Mouse (Mus musculus) heart, postnatal 0 days (tissue): ENCODE results near the gene Tomm5. TPM values are rescaled to one million over a fixed set of nuclear protein-coding genes. Genes with fewer than 3 reads are reported as not detected.
A peak's percentile ranks its signal among the peaks of the same experiment; 100 is the strongest.

Experiments
- ATAC-seq: fragments of 200-750 bp; cut with Nextera tagmentation; 2 replicates; pipeline ENCODE4 v1.8.0; 2017; ENCODE audit warnings: low read depth, moderate number of reproducible peaks, moderate library complexity; ENCODE audit not compliant: insufficient read depth
- DNase-seq: peaks from one replicate; pipeline ENCODE4 v3.0.0-alpha.2; 2016; ENCODE audit warnings: low spot score
- H3K27ac ChIP-seq: fragments of 300-500 bp; sonication (generic); 2 replicates; pipeline ENCODE4 v1.5.1; 2014; ENCODE audit warnings: low read depth, mild to moderate bottlenecking
- H3K27me3 ChIP-seq: fragments of 300-500 bp; sonication (generic); 2 replicates; pipeline ENCODE4 v1.6.1; 2014; ENCODE audit warnings: low read length, mixed read lengths; ENCODE audit not compliant: control insufficient read depth, insufficient read depth
- H3K36me3 ChIP-seq: fragments of 300-500 bp; sonication (generic); replicated peaks from 2 replicates; pipeline ENCODE4 v1.6.1; 2014; ENCODE audit warnings: low read length, mixed read lengths; ENCODE audit not compliant: control insufficient read depth, insufficient read depth
- H3K4me1 ChIP-seq: fragments of 300-500 bp; sonication (generic); 2 replicates; pipeline ENCODE4 v1.6.1; 2014; ENCODE audit warnings: antibody characterized with exemption; ENCODE audit not compliant: control insufficient read depth, insufficient read depth
- H3K4me2 ChIP-seq: fragments of 300-500 bp; sonication (generic); 2 replicates; pipeline ENCODE4 v1.6.1; 2014; ENCODE audit warnings: low read depth, mild to moderate bottlenecking, low read length, moderate library complexity
- H3K4me3 ChIP-seq: fragments of 300-500 bp; sonication (generic); 2 replicates; pipeline ENCODE4 v1.5.1; 2014; ENCODE audit warnings: low read depth, low read length
- H3K9ac ChIP-seq: fragments of 300-500 bp; sonication (generic); replicated peaks from 2 replicates; pipeline ENCODE4 v1.6.1; 2014; ENCODE audit warnings: low read depth, low read length, mixed read lengths
- H3K9me3 ChIP-seq: fragments of 300-500 bp; sonication (generic); replicated peaks from 2 replicates; pipeline ENCODE4 v1.6.1; 2016; ENCODE audit warnings: low read length; ENCODE audit not compliant: control insufficient read depth
- CTCF ChIP-seq: IDR thresholded peaks from 2 replicates; pipeline ENCODE4 v1.5.1; 2016; ENCODE audit warnings: antibody characterized with exemption, control low read depth, low read depth
- EP300 ChIP-seq: IDR thresholded peaks from 2 replicates; pipeline ENCODE4 v1.6.1; 2016; ENCODE audit warnings: antibody characterized with exemption, low read depth
- WGBS: fragments of 180-500 bp; shearing (Covaris S2); extraction: QIAGEN DNeasy Blood & Tissue Kit; methylation state at CpG from one replicate; pipeline ENCODE4 v1.1.7; 2014; 5-methylcytosine and 5-hydroxymethylcytosine counted together
- polyA plus RNA-seq: library from polyadenylated mRNA; unstranded; fragments of >200 nt; fragmentation: Nextera tagmentation; extraction: Ambion mirVana; gene quantifications from 2 replicates; pipeline ENCODE4 v1.2.1, GENCODE M21; 2015
- total RNA-seq: library from RNA; depleted of rRNA; stranded (reverse); fragments of >200 nt; gene quantifications from 2 replicates; pipeline ENCODE4 v1.2.3, GENCODE M21; 2014; ENCODE audit warnings: low replicate concordance

The Tomm5 gene
- total and polyA plus RNA-seq, 2 experiments from 2014 or later, result 305 to 353 TPM

DNA sequence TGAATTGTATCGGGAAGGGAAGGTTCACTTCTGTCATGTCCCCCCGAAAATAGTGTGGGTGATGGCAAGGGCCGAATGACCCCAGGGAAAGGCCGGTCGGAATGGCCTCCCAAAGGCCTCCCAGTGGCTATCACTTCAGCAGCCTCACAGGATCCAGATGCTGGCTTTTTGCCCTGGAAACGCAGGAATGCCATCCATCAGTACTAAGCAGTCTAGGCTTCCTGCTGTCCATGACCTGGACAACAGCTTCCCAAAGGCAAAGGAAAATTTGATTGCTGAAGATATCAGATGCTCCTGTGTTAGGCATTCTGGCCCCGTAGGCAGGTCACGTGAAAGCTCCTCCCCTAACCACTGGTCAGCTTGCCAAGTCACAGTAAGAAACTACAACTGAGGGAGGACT is 26.6 kb upstream of the Tomm5 start:
- TF ChIP-seq EP300, result no peak
- TF ChIP-seq CTCF, result no peak
- no peak overlapping the region for H3K9ac ChIP-seq
- H3K27me3 ChIP-seq, result no peaks in the 10 kb centered on the region
- no peak overlapping the region for H3K4me3 ChIP-seq
- no peak for ATAC-seq
- H3K36me3 ChIP-seq, result no peaks in the 10 kb centered on the region
- no peaks in the 10 kb centered on the region for H3K9me3 ChIP-seq
- 67% methylated on average over 8 of the region's 8 CpGs for whole genome bisulfite sequencing
- DNase-seq, result no peak
- no peak overlapping the region for H3K4me2 ChIP-seq
- no peak overlapping the region for H3K27ac ChIP-seq
- peaks cover 4% of the 10 kb centered on the region; the same call in 1 of the 2 replicates for H3K4me1 ChIP-seq

DNA sequence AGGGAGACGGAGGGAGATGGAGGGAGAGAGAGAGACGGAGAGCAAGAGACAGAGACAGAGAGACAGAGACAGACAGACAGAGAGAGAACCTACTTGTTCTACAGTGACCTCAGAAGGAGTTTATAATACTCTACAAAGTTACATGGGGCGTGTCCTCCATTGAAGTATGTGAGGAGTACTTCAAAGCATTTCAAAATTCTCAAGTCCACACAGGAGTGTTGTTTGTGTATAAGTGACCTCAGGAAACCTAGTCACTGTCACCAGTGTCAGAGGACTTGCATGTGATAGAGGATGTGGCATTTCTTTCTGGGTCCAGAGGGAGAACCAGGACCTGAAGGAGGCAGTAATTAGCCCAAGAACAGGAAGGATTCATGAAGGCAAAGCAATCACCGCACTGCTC is 23.1 kb upstream of the Tomm5 start:
- no peak overlapping the region for H3K4me3 ChIP-seq
- TF ChIP-seq EP300 (no peak), CTCF (no peak)
- H3K9ac ChIP-seq, result no peak overlapping the region
- H3K9me3 ChIP-seq, result no peaks in the 10 kb centered on the region
- DNase-seq (no peak), ATAC-seq (no peak)
- 63% methylated on average over 4 of the region's 4 CpGs for WGBS
- H3K27me3 ChIP-seq, result no peaks in the 10 kb centered on the region
- peaks cover 4% of the 10 kb centered on the region; the same call in 1 of the 2 replicates for H3K4me1 ChIP-seq
- H3K36me3 ChIP-seq, result no peaks in the 10 kb centered on the region
- H3K27ac ChIP-seq, result no peak overlapping the region
- no peak overlapping the region for H3K4me2 ChIP-seq

DNA sequence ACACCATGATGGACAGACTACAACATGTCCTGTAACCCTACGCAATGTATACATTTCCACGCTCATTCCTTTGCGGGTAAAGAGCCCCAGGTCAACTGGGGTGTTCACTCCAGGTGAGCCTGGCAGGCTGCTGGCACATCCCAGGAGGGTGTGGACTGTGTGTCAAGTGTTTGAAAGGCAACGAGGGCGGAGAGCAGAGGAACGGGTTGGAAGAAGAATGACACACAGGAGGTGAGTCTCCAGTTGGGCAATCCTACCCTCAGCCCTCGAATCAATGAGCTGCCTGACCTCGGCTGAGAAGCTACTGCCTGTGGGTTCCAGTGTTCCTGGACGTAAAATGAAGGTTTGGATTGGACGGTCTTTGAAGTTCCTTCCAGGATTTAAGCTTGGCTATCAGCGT is 13.4 kb upstream of the Tomm5 start:
- Histone ChIP-seq H3K4me3 (no peak overlapping the region), H3K9ac (no peak overlapping the region), H3K4me1 (no peaks in the 10 kb centered on the region), H3K9me3 (no peaks in the 10 kb centered on the region), H3K4me2 (no peak overlapping the region), H3K36me3 (no peaks in the 10 kb centered on the region), H3K27me3 (no peaks in the 10 kb centered on the region), H3K27ac (no peak overlapping the region)
- ATAC-seq (no peak), DNase-seq (no peak)
- WGBS, result 86% methylated on average over 11 of the region's 11 CpGs
- TF ChIP-seq EP300, result no peak
- TF ChIP-seq CTCF, result no peak

DNA sequence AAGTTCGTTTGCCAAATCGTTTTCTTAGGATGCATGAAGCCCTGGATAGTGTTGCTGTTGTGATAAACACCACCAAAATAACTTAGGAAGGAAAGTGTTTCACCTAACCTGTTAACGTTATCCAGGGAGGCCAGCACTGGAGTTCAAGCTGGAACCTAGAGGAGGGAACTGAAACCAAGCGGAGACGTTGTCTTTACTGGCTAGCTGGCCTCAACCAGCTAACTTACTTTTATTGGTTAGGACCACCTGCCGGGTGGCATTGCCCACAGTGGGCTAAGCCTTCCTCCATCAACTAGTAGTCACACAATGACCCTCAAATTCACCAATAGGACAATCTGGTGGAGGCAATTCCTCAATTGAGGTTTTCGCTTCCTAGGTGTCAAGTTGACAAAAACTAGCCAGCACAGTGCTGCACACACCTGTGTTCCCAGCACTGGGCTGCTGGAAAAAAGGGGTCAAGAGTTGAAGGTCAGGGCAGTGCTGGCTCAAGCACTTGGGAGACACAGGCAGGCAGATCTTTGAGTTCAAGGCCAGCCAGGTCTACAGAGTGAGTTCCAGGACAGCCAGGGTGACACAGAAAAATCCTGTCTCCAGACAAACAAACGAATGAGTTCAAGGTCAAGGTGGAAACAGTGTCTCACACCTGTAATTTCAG is 669 bp upstream of the Tomm5 start:
- Histone ChIP-seq H3K27ac (no peak overlapping the region), H3K36me3 (peaks cover 14% of the 10 kb centered on the region), H3K9ac (no peak overlapping the region), H3K27me3 (no peaks in the 10 kb centered on the region), H3K4me2 (peak overlapping the region; percentile 73; the same call in 1 of the 2 replicates), H3K9me3 (no peaks in the 10 kb centered on the region), H3K4me1 (peaks cover 8% of the 10 kb centered on the region), H3K4me3 (no peak overlapping the region)
- TF ChIP-seq EP300 (no peak), CTCF (no peak)
- DNase-seq (no peak), ATAC-seq (no peak)
- WGBS, result 60% methylated on average over 8 of the region's 8 CpGs

DNA sequence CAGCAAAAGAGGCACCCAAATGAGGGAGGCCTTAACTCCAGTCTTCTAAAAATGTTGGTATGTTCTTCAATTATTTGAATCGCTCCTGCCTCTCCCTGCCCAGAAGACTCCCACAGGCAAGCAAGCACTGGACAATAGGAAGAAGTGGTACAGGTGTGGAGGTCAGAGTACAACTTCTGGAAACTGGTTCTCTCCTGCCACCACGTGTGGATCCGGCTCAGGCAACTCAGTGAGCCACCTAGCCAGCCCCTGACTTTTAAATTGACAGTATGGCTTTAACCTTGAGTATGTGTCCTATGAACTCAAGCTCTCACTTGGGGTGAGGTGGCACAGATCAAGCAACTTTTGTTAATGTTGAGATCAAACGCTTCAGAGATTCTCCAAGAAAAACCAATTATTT is 848 bp downstream of the Tomm5 start:
- 4% methylated on average over 4 of the region's 4 CpGs for WGBS
- TF ChIP-seq CTCF (no peak), EP300 (no peak)

DNA sequence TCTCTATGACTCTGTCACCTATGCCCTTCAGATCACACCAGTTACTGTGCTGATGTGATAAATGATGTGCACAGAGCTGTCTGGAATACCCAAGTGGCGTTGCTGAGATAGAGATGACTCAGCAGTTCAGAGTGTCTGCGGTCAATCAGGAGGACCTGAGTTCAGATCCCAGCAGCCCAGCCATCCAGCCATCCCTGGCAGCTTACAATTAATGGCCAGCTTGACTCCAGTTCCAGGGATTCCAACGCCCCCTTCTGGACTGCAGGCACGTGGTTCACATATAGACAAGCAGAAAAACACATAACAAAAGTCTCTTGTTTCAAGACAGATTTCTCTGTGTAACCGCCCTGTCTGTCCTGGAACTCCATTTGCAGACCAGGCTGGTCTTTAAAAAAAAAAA is 1.5 kb downstream of the Tomm5 start:
- Histone ChIP-seq H3K27me3 (no peaks in the 10 kb centered on the region), H3K36me3 (peaks cover 25% of the 10 kb centered on the region), H3K9me3 (no peaks in the 10 kb centered on the region), H3K4me1 (peaks cover 8% of the 10 kb centered on the region), H3K4me2 (peak overlapping the region; percentile 73), H3K27ac (no peak overlapping the region), H3K9ac (peak overlapping the region; percentile 83; the same call in 1 of the 2 replicates), H3K4me3 (peak overlapping the region; percentile 95)
- DNase-seq (no peak), ATAC-seq (no peak)
- TF ChIP-seq EP300 (no peak), CTCF (no peak; the same call in 1 of the 2 replicates)
- 71% methylated on average over 5 of the region's 5 CpGs for WGBS

More for the DNA sequence above, 848 bp downstream of the Tomm5 start:
- Histone ChIP-seq H3K27me3 (no peaks in the 10 kb centered on the region), H3K4me2 (peak overlapping the region; percentile 73), H3K36me3 (peaks cover 23% of the 10 kb centered on the region), H3K4me3 (peak overlapping the region; percentile 95), H3K9ac (peak overlapping the region; percentile 83), H3K27ac (peak overlapping the region; percentile 82), H3K4me1 (peaks cover 8% of the 10 kb centered on the region), H3K9me3 (no peaks in the 10 kb centered on the region)
- DNase-seq (no peak), ATAC-seq (no peak)
